Mouse (Mus musculus): ENCODE results near the gene Dennd2a. TPM values are rescaled to one million over a fixed set of nuclear protein-coding genes. Genes with fewer than 3 reads are reported as not detected.
A peak's percentile ranks its signal among the peaks of the same experiment; 100 is the strongest.
"Not testable (repeated sequence)": the region's sequence is repeated elsewhere in the genome, so short reads cannot be mapped to it uniquely, and the experiment has no call there.

Dennd2a gene
- polyA plus RNA-seq, 1 experiment, result not detected

DNA sequence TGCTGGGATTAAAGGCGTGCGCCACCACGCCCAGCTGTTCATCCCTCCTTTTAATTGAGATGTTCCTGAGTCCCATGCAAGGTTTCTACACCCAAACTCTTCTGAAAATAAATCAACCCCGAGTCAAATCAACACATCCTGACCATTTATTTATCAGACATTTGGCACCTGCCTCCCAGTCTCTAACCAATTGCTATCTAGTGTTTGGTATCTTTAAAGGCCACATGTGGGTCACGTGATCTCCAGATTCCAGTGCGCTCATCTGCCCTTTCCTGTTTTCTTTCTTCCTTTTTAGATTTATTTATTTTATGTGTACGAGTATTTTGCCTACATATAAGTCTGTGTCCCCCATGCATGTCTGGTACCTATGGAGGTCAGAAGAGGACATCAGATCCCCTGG, 134.0 kb downstream of the Dennd2a start:
- Histone ChIP-seq H3K4me3 (ENCODE audit: insufficient read depth, low read depth, low read length) (no peak overlapping the region), H3K27ac (ENCODE audit: insufficient read depth, low read depth, low read length) (no peak overlapping the region), H3K4me1 (ENCODE audit: control insufficient read depth, insufficient read depth, low read length) (peaks cover 3% of the 10 kb centered on the region; the same call in 1 of the 2 replicates)
- WGBS, result 89% methylated on average over 7 of the region's 7 CpGs
- TF ChIP-seq POLR2A (IDR thresholded peaks at IDR 0.05; ENCODE audit: insufficient read depth, low read depth, low read length) (no peak), CTCF (IDR thresholded peaks at IDR 0.05; ENCODE audit: insufficient read depth, low read depth, low read length) (no peak)

DNA sequence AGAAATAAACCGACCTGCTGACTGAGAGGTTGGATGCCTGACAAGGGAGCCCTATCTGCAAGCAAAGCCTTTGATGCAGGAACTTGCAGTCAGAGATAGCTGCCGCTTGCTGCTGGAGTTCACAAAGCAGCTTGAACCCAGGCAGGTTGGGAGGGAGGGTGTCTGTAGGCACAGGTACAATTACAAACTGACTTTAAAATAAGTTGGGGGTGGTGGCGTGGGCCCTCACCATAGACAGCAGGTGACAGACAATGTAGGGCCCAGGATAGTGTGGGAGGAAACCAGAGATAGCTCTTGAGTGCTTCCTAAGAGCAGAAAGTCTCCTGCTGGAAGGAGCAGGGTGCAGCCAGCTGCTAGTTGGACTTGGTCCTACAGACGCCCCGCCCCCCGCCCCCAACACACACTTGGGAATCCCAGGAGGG, 134.5 kb downstream of the Dennd2a start:
- Histone ChIP-seq H3K27ac (ENCODE audit: insufficient read depth, low read depth, low read length) (no peak overlapping the region), H3K4me1 (ENCODE audit: control insufficient read depth, insufficient read depth, low read length) (peaks cover 3% of the 10 kb centered on the region; the same call in 1 of the 2 replicates), H3K4me3 (ENCODE audit: insufficient read depth, low read depth, low read length) (no peak overlapping the region)
- TF ChIP-seq POLR2A (IDR thresholded peaks at IDR 0.05; ENCODE audit: insufficient read depth, low read depth, low read length), result no peak
- no peak for TF ChIP-seq CTCF (IDR thresholded peaks at IDR 0.05; ENCODE audit: insufficient read depth, low read depth, low read length)
- 76% methylated on average over 6 of the region's 6 CpGs for WGBS

DNA sequence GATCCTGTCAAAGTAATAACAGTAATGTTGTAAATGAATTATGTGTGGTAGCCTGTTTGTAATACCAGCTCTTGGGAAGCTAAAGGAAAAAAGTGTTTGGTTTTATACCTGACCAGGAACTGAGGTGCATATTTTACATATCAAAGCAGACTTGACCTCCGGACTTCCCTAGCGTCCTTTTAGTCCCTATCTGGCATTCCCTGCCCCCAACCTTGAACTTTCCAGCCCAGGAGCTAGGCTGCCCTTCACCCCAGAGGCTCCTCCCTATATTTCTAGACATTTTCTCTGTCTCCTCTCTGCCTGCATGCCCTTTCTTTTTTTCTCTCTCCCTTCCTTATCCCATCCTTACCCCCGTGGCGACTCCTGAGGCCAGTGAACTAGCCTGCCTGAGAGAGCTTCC, 136.8 kb downstream of the Dennd2a start:
- no peak for TF ChIP-seq CTCF (IDR thresholded peaks at IDR 0.05; ENCODE audit: insufficient read depth, low read depth, low read length)
- no peak for TF ChIP-seq POLR2A (IDR thresholded peaks at IDR 0.05; ENCODE audit: insufficient read depth, low read depth, low read length)
- Histone ChIP-seq H3K4me1 (ENCODE audit: control insufficient read depth, insufficient read depth, low read length) (peaks cover 3% of the 10 kb centered on the region; the same call in 1 of the 2 replicates), H3K27ac (ENCODE audit: insufficient read depth, low read depth, low read length) (no peak overlapping the region), H3K4me3 (ENCODE audit: insufficient read depth, low read depth, low read length) (no peak overlapping the region)
- 66% methylated on average over 4 of the region's 4 CpGs for WGBS

DNA sequence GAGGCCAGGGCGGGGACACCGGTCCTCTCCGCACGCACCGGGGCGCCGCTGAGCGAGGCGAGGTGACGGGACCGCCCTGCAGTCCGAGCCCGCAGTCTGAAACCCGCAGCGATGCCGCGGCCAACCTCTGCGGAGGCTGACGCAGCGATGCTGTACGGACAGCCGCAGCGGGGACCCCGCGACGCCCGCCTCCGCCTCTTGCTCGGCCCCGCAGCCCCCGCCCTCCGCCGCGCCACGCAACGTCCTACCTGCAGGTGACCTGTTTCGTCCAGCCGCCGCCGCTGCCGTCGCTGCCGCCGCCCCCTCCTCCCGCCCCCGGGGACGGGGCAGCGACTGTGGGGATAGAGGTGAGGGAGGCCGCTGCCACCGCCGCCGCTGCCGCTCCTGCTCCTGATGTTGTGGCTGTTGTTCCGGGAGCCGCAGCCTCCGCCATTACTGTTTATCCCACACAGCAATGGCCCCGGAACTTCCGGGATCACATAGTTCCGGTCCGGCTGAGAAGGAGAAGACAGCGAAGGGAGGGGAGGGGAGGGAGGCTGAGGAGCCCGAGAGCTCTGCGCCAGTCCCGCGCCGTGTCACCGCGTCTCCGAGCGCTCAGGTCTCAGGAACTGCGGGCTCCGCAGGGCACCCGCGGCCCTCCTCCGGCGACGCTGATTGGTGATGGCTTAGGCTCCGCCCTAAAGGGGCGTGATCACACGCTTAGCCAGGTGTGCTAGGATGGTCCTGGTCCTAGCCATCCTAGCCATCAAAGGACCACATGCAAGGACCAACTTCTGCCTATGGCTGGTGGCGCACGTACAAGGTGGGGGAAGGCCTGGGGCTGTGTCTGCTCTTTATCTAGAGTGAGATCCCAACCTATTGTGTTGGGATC, 137.6 kb downstream of the Dennd2a start, which contains the start of gene Mkrn1:
TSS of gene Mkrn1 (minus strand) at position 612 of the 871 bp plus-strand sequence.
- WGBS, result under 1% methylated on average over 82 of the region's 82 CpGs
- Histone ChIP-seq H3K27ac (ENCODE audit: insufficient read depth, low read depth, low read length) (peak within 1 kb of the TSS; percentile 80), H3K4me1 (ENCODE audit: control insufficient read depth, insufficient read depth, low read length) (peaks cover 4% of the 10 kb centered on the region; the same call in 1 of the 2 replicates), H3K4me3 (ENCODE audit: insufficient read depth, low read depth, low read length) (peak within 1 kb of the TSS; percentile 92)
- TF ChIP-seq POLR2A (IDR thresholded peaks at IDR 0.05; ENCODE audit: insufficient read depth, low read depth, low read length), result peak; percentile 37
- no peak for TF ChIP-seq CTCF (IDR thresholded peaks at IDR 0.05; ENCODE audit: insufficient read depth, low read depth, low read length)

DNA sequence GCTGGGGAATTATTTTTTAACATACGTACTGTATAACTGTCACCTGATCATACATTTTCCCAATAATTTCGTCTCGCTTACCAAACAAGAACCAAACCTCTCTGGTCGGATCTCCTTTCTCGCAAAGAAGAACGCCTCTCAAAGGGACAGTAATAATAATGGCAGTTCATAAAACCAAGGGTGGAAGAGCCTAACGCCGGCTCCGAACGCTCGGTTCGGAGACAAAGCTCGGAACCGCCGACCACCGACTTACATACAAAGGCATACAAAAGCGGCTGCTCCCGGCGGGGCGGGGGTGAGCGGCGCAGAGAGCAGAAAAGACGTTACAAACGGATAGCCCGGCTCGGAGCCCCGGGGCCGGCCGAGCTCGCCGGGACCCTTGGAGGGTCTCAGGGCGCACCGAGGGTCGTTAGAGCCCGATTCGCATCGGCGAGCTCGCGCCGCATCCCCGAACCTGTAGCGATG, 138.2 kb downstream of the Dennd2a start:
- peak overlapping the region; percentile 92 for H3K4me3 ChIP-seq (ENCODE audit: insufficient read depth, low read depth, low read length)
- peaks cover 5% of the 10 kb centered on the region; the same call in 1 of the 2 replicates for H3K4me1 ChIP-seq (ENCODE audit: control insufficient read depth, insufficient read depth, low read length)
- H3K27ac ChIP-seq (ENCODE audit: insufficient read depth, low read depth, low read length), result peak overlapping the region; percentile 80
- TF ChIP-seq POLR2A (IDR thresholded peaks at IDR 0.05; ENCODE audit: insufficient read depth, low read depth, low read length) (no peak), CTCF (IDR thresholded peaks at IDR 0.05; ENCODE audit: insufficient read depth, low read depth, low read length) (no peak)
- under 1% methylated on average over 43 of the region's 43 CpGs for WGBS

DNA sequence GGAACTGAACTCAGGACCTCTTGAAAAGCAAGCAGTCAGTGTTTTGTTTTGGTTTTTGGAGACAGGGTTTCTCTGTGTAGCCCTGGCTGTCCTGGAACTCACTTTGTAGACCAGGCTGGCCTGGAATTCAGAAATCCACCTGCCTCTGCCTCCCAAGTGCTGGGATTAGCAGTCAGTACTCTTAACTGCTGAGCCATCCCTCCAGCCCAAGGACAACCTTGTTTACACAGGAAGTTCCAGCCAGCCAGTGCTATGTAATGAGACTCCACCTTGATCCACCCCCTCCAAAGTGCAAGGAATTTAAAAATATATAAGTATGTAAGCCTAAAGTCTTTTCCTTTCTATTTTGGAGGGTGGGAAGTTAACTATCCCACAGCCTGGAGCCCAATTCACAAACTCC, 141.0 kb downstream of the Dennd2a start:
- not testable (repeated sequence) for H3K4me1 ChIP-seq (ENCODE audit: control insufficient read depth, insufficient read depth, low read length); H3K4me3 ChIP-seq (ENCODE audit: insufficient read depth, low read depth, low read length); H3K27ac ChIP-seq (ENCODE audit: insufficient read depth, low read depth, low read length)

DNA sequence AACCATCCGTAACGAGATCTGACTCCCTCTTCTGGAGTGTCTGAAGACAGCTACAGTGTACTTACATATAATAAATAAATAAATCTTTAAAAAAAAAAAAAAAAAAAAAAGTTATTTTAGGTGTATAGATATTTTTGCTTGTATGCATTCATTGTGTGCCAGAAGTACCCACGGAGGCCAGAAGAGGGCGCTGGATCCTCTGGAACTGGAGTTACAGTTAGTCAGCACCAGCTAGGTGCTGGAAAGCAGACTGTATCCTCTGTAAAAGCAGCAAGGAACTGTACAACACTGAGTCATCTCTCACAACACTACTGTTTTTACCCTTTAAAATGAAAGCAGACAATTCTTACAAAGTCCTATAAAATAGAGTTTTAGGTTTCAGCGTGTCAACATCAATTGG, 141.9 kb downstream of the Dennd2a start:
- no peak overlapping the region for H3K4me3 ChIP-seq (ENCODE audit: insufficient read depth, low read depth, low read length)
- peaks cover 5% of the 10 kb centered on the region; the same call in 1 of the 2 replicates for H3K4me1 ChIP-seq (ENCODE audit: control insufficient read depth, insufficient read depth, low read length)
- H3K27ac ChIP-seq (ENCODE audit: insufficient read depth, low read depth, low read length), result no peak overlapping the region
- 40% methylated on average over 3 of the region's 5 CpGs for WGBS
- TF ChIP-seq POLR2A (IDR thresholded peaks at IDR 0.05; ENCODE audit: insufficient read depth, low read depth, low read length) (no peak), CTCF (IDR thresholded peaks at IDR 0.05; ENCODE audit: insufficient read depth, low read depth, low read length) (no peak)

DNA sequence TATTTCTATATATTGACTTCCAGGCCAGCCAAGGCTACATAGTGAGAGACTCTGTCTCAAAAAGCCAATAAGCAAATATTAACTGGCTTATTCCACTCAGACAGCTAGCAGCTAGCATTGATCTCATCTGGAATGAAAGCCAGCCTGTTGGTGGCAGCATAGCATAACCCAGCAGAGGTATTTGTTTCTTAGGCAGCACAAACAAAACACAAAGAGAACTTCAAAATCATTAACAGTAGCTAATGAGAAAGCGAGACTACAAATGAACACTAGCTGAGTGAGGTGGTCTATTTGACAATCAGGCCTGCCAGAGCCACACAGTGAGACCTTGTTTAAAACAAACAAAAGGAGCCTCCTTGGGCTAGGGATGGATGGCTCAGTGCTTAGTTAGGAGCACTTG, 143.6 kb downstream of the Dennd2a start:
- WGBS, result 24% methylated on average over 1 of the region's 1 CpGs
- TF ChIP-seq CTCF (IDR thresholded peaks at IDR 0.05; ENCODE audit: insufficient read depth, low read depth, low read length) (no peak), POLR2A (IDR thresholded peaks at IDR 0.05; ENCODE audit: insufficient read depth, low read depth, low read length) (no peak)
- Histone ChIP-seq H3K4me3 (ENCODE audit: insufficient read depth, low read depth, low read length) (no peak overlapping the region), H3K27ac (ENCODE audit: insufficient read depth, low read depth, low read length) (no peak overlapping the region), H3K4me1 (ENCODE audit: control insufficient read depth, insufficient read depth, low read length) (0 out of 2 replicates have a peak, but pooled peaks cover 3% of the 10 kb centered on the region)

Other genes starting within 250 kb of the Dennd2a start
- gene Slc37a3, start 180.2 kb downstream of the Dennd2a start, polyA plus RNA-seq (2012; ENCODE audit: insufficient read depth, insufficient read length, low replicate concordance, missing spikeins), result not detected in 2 replicates
- not detected in 2 replicates for gene Rab19, start 176.7 kb downstream of the Dennd2a start, polyA plus RNA-seq (2012; ENCODE audit: insufficient read depth, insufficient read length, low replicate concordance, missing spikeins)
- not detected in 2 replicates for gene Mkrn1, start 137.4 kb downstream of the Dennd2a start, polyA plus RNA-seq (2012; ENCODE audit: insufficient read depth, insufficient read length, low replicate concordance, missing spikeins)
- not detected in 2 replicates for gene Adck2, start 16.0 kb upstream of the Dennd2a start, polyA plus RNA-seq (2012; ENCODE audit: insufficient read depth, insufficient read length, low replicate concordance, missing spikeins)
- gene Gm42420, start 27.9 kb upstream of the Dennd2a start, polyA plus RNA-seq (2012; ENCODE audit: insufficient read depth, insufficient read length, low replicate concordance, missing spikeins), result not detected in 2 replicates
- gene Ndufb2, start 34.7 kb upstream of the Dennd2a start, polyA plus RNA-seq (2012; ENCODE audit: insufficient read depth, insufficient read length, low replicate concordance, missing spikeins), result not detected in 2 replicates
- gene Braf, start 167.6 kb upstream of the Dennd2a start, polyA plus RNA-seq (2012; ENCODE audit: insufficient read depth, insufficient read length, low replicate concordance, missing spikeins), result not detected in 2 replicates